Mouse (Mus musculus): ENCODE measurements around the gene Mtrex.

The Mtrex gene

GRCm38 (mm10) chr13:112823911-112824648 is 103.1 kb downstream of the Mtrex start:
- no peak for DNase-seq

GRCm38 (mm10) chr13:112823236-112823910 is 103.8 kb downstream of the Mtrex start:
- no peak for DNase-seq

- no peak for DNase-seq
Observed at GRCm38 (mm10) chr13:112822413-112822812, 104.8 kb downstream of the Mtrex start.

GRCm38 (mm10) chr13:112818125-112818524 is 109.1 kb downstream of the Mtrex start:
- DNase-seq = no peak
